Mouse (Mus musculus): Measurements from ENCODE around the gene Itga5.

DNA sequence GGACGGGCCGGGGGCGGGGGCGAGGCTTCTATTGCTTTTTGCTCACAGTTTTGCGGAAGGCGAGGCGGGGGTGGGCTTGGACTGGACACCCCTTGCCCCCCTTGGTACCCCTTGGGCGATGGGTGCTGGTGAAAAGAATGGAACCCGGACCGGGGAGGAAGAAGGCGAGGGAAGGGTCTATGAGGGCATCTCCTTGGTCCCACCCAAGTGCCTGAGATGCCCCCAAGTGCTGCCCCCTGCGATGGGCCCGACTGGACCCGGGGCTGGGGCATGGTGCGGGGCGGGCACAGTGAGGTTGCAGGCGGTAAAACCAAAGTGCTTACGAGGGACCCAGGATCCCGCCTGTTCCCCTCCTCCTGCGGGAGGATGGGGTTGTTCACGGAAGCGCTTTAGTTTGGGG lies 52.4 kb downstream of the Itga5 start:
- TF ChIP-seq GATA1 (IDR thresholded peaks at IDR 0.05; ENCODE audit: low read length), result no peak
- no peak for TF ChIP-seq TAL1 (IDR thresholded peaks at IDR 0.05; ENCODE audit: low read length)
